Mouse (Mus musculus) urinary bladder, postnatal 10 days (tissue): Measurements from ENCODE around the gene Rrp15.

ENCODE experiments used
- DNase-seq: peaks from one replicate; pipeline ENCODE4 v3.0.0; 2022; ENCODE audit warnings: low spot score

Gene Rrp15

DNA sequence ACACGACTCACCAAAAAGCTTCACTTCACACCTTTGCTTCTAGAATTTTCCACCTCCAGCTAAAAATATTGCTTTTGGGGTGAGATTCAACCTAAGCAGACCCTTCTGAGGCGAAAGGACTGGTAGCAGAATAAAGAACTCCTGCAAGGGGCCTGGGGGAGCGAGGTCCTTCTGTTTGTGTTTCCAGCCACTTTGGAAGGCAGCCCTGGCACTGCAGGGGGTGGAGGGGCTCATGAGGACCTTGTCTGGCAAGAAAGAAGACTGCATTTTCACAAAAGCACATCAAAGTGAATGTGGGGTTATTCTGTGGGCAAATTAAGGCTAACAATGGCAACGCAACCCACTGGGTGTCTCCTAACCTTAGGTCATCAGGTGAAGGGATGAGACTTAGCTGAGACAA lies 76.0 kb downstream of the Rrp15 start:
- DNase-seq, result no peak
